Mouse (Mus musculus) gonadal fat pad, adult 2 months (tissue): ENCODE data around the gene Ecpas. TPM values are rescaled to one million over a fixed set of nuclear protein-coding genes. Genes with fewer than 3 reads are reported as not detected.

Source experiments
- polyA plus RNA-seq: library from polyadenylated mRNA; depleted of rRNA; stranded (reverse); fragments of >200 nt; gene quantifications from 2 replicates; pipeline ENCODE4 v1.2.3, GENCODE M21; 2012; rRNA removed

Ecpas gene
- polyA plus RNA-seq, 1 experiment, result 16.8 TPM

Other genes with a start within 250 kb of the Ecpas start
- 0.12 and 0.23 TPM in 2 replicates for gene Olfr267, start 125.0 kb downstream of the Ecpas start, polyA plus RNA-seq
- gene Zkscan16, start 30.9 kb upstream of the Ecpas start, polyA plus RNA-seq, result 0.53 and 0.66 TPM in 2 replicates
- 6.7 and 6.8 TPM in 2 replicates for gene Ptgr1, start 74.4 kb upstream of the Ecpas start, polyA plus RNA-seq
- gene Dnajc25, start 82.3 kb upstream of the Ecpas start, polyA plus RNA-seq, result 3.7 and 4.7 TPM in 2 replicates
- gene Gm20503, start 90.5 kb upstream of the Ecpas start, polyA plus RNA-seq, result not detected in 2 replicates
- gene Gng10, start 122.3 kb upstream of the Ecpas start, polyA plus RNA-seq, result 17.1 and 21.6 TPM in 2 replicates
- gene AI481877, start 226.2 kb upstream of the Ecpas start, polyA plus RNA-seq, result 0.03 TPM in 1 of 2 replicates, not detected in the other